Mouse (Mus musculus) MEL (cell line): Measurements from ENCODE around the gene Deaf1.

Experiments used
- CHD2 ChIP-seq: IDR thresholded peaks from 2 replicates; pipeline ENCODE4 v1.6.1; 2011; ENCODE audit warnings: low read length, improper control_type of control experiment
- MYC ChIP-seq: IDR thresholded peaks from 2 replicates; pipeline ENCODE4 v1.6.1; 2011; ENCODE audit warnings: low read depth, mild to moderate bottlenecking, low read length, improper control_type of control experiment, moderate library complexity
- POLR2A ChIP-seq, 2 experiments: IDR thresholded peaks; 2 replicates each; pipeline ENCODE4 v1.6.1; 2011 to 2012; ENCODE audit warnings: low read length in 2 of 2, mild to moderate bottlenecking in 2 of 2, control low read depth in 1 of 2, improper control_type of control experiment in 1 of 2, low read depth in 1 of 2, moderate library complexity in 1 of 2; ENCODE audit not compliant: control insufficient read depth in 1 of 2, insufficient read depth in 1 of 2, poor library complexity in 1 of 2

- TF ChIP-seq MYC (no peak), CHD2 (no peak), POLR2A (IDR thresholded peaks at IDR 0.05; ENCODE audit: control insufficient read depth in 1 of 2, insufficient read depth in 1 of 2, low read depth in 1 of 2, low read length in 2 of 2, poor library complexity in 1 of 2) (no peak)
Measured at GRCm38 (mm10) chr7:141340476-141340875, 13.0 kb upstream of the Deaf1 start.
